Mouse (Mus musculus) frontal cortex, postnatal 25 days (tissue): ENCODE results near the gene Ube2n.

Experiments
- DNase-seq, 2 experiments: peaks; one replicate each; pipeline ENCODE4 v3.0.0; 2022; ENCODE audit warnings: low spot score in 2 of 2

Ube2n gene

GRCm38 (mm10) chr10:95559426-95559825, 44.5 kb downstream of the Ube2n start:
- DNase-seq: no peak

GRCm38 (mm10) chr10:95560394-95560983, 45.5 kb downstream of the Ube2n start:
- DNase-seq: no peak

- no peak for DNase-seq
Observed at GRCm38 (mm10) chr10:95561616-95562015, 46.7 kb downstream of the Ube2n start.

DNA sequence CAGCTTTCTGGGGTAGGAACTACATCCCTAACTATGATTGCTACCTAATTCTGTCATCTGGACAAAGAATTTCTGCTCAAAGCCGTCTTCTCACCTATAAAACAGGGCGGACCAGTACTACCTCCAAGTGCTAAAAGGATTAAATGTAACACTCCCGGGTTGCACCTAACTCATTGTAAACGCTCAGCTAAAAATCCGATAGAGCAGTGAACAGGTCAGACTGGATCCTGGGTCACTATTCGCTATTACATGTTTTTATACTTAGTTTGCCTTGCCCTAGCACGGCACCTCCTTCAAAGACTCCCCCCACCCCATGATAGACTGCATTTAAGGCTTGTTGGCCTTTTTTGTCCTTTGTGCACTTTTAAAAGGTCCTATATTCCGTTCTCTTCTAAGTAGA, 47.5 kb downstream of the Ube2n start:
- DNase-seq: no peak

DNA sequence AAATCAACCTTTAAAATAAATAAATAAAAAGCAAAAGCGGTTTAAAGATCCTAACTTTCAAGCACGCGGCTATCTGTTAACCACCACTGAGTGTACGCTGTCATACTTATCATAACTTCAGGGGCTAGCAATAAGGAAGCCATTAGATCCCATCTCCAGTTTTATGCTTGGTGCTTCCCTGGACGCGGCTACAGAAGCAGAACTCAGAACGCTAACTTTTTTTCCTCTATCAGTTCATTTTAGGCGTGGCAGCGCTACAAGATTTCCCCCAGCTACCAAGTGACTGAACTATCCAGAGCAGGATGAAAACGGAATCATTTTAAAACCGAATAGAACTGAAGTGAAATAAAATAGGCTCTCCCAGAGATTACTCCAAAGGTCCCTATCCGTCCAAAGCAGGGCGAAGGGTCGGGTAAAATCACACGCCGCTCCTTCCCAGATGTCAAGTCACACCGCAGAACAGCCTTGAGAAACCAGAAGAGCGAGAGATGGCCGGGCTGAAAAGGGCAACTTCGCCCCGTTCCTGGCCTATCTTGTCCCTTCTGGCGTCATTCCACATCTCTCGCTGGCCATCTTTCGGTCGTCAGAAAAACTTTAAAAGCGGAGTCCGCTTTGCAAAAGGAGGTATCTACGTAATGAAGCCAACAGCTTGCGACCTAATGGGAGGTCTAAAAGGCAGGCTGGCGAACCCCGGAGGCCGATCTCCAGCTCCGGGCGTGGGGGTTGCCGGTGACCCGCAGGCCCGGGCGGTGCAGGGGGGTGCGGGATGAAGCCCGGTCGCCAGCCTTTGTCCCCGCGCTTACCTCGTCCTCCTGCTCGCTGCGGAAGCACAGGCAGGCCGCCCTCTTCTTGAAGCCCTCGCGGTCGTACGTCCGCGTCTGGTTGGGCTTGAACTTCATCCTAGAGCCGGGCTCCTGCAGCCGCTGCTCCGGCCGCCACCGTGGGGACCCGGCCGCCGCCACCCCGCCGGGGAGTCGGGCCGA, 48.2 kb downstream of the Ube2n start:
- no peak for DNase-seq

- peak; percentile 57 to 68 for DNase-seq
Observed at GRCm38 (mm10) chr10:95563851-95564845, 49.2 kb downstream of the Ube2n start, which contains the start of gene Nudt4. Gene Nudt4, minus strand, starts transcription at chr10:95564146.

GRCm38 (mm10) chr10:95565156-95565854, 50.4 kb downstream of the Ube2n start:
- DNase-seq: no peak

DNA sequence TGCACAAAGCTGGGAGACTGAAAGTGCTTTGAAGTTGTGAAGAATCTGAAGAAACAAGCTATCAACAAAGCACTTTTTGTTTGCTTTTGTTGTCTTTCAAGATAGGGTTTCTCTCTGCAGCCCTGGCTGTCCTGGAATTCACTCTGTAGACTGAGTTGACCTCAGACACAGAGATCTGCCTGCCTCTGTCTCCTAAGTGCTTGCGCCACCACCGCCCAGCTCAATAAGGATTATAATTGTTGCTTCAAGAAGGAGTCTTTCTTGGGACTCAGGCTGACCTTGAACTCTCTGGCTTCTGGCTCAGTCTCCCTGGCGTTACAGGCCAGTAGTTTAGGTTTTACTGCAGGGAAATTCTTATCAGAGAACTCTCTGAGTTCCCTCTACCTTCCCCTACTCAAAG, 51.8 kb downstream of the Ube2n start:
- no peak for DNase-seq

- DNase-seq: no peak
Observed at GRCm38 (mm10) chr10:95567550-95567949, 52.6 kb downstream of the Ube2n start.

- no peak for DNase-seq
Observed at GRCm38 (mm10) chr10:95568016-95568415, 53.1 kb downstream of the Ube2n start.

GRCm38 (mm10) chr10:95569441-95569840, 54.5 kb downstream of the Ube2n start:
- DNase-seq: no peak

- no peak for DNase-seq
Observed at GRCm38 (mm10) chr10:95574994-95575393, 60.0 kb downstream of the Ube2n start.

- DNase-seq: no peak
Observed at GRCm38 (mm10) chr10:95575839-95576380, 61.0 kb downstream of the Ube2n start.

DNA sequence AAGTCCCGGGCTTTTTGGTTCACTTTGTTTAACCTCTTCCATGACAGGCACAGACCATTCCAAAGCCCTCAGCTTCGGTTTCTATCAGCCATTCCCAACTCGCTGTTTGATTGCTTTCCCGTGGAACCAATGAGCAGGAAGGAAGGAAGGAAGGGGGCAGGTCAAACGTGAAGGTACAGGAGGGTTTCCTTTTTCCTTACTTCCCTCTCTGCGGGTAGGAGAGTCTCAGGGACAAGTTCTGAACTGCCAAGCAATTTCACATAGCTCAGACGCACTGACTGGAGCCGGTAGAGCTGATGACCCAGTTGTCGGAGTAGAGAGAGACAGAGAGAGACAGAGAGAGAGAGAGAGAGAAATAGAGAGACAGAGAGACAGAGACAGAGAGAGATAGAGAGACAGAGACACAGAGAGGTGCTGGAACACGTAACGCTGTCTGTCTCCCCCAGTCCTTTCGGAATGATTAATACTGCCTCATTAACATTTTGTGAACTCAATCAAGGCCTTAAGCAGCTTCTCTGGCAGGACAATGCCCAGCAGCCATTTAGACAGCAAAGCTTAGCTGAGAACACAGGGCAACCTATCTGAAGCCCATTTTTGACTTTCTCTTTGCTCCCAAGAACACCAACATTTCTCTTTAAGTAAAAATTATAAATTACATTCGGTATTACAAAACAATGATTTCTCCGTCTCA, 62.1 kb downstream of the Ube2n start:
- DNase-seq: no peak

- no peak for DNase-seq
Observed at GRCm38 (mm10) chr10:95577567-95577950, 62.6 kb downstream of the Ube2n start.

GRCm38 (mm10) chr10:95585554-95585953, 70.6 kb downstream of the Ube2n start:
- DNase-seq: no peak

GRCm38 (mm10) chr10:95587509-95588220, 72.7 kb downstream of the Ube2n start:
- no peak for DNase-seq

DNA sequence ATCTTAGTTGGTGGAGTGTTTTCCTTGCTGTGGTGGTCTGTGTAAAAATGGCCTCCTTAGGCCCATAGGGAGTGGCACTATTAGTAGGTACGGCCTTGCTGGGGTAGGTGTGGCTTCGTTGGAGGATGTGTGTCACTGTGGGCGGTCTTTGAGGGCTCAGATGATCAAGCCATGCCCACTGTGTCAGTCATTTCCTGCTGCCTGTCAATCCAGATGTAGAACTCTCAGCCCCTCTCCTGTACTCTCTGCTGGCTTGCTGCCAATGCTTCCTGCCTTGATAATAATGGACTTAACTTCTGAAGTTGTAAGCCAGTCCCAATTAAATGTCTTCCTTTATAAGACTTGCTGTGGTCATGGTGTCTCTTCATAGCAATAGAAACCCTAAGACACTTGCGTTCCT, 74.3 kb downstream of the Ube2n start:
- DNase-seq: no peak

GRCm38 (mm10) chr10:95590196-95590595, 75.3 kb downstream of the Ube2n start:
- no peak for DNase-seq

- no peak for DNase-seq
Observed at GRCm38 (mm10) chr10:95591257-95591656, 76.3 kb downstream of the Ube2n start.
